Mouse (Mus musculus) intestine, postnatal 0 days (tissue): ENCODE results near the gene Tars2. TPM values are rescaled to one million over a fixed set of nuclear protein-coding genes. Genes with fewer than 3 reads are reported as not detected.

Experiments
- ATAC-seq: fragments of 200-750 bp; cut with Nextera tagmentation; 2 replicates; pipeline ENCODE4 v1.8.0; 2017; ENCODE audit warnings: mild to moderate bottlenecking, moderate TSS enrichment, moderate library complexity
- H3K27ac ChIP-seq: fragments of 300-500 bp; sonication (generic); 2 replicates; pipeline ENCODE4 v1.5.1; 2014; ENCODE audit warnings: mild to moderate bottlenecking, low read depth, low read length, moderate library complexity
- H3K27me3 ChIP-seq: fragments of 300-500 bp; sonication (generic); replicated peaks from 2 replicates; pipeline ENCODE4 v1.6.1; 2014; ENCODE audit warnings: low read length, mixed read lengths; ENCODE audit not compliant: control insufficient read depth, insufficient read depth
- H3K36me3 ChIP-seq: fragments of 300-500 bp; sonication (generic); 2 replicates; pipeline ENCODE4 v1.6.1; 2014; ENCODE audit warnings: mild to moderate bottlenecking, moderate library complexity; ENCODE audit not compliant: control insufficient read depth, insufficient read depth
- H3K4me1 ChIP-seq: fragments of 300-500 bp; sonication (generic); replicated peaks from 2 replicates; pipeline ENCODE4 v1.6.1; 2014; ENCODE audit warnings: antibody characterized with exemption, low read length, mixed read lengths; ENCODE audit not compliant: control insufficient read depth, insufficient read depth
- H3K4me2 ChIP-seq: fragments of 300-500 bp; sonication (generic); replicated peaks from 2 replicates; pipeline ENCODE4 v1.6.1; 2014; ENCODE audit warnings: low read depth, mild to moderate bottlenecking, moderate library complexity
- H3K4me3 ChIP-seq: fragments of 300-500 bp; sonication (generic); 2 replicates; pipeline ENCODE4 v1.5.1; 2014; ENCODE audit warnings: low read depth, low read length
- H3K9ac ChIP-seq: fragments of 300-500 bp; sonication (generic); 2 replicates; pipeline ENCODE4 v1.6.1; 2014; ENCODE audit warnings: mild to moderate bottlenecking, low read depth, low read length
- H3K9me3 ChIP-seq: fragments of 300-500 bp; sonication (generic); 2 replicates; pipeline ENCODE4 v1.6.1; 2016; ENCODE audit warnings: mixed run types; ENCODE audit not compliant: control insufficient read depth
- CTCF ChIP-seq: sonication (generic); IDR thresholded peaks from 2 replicates; pipeline ENCODE4 v1.5.1; 2016; ENCODE audit warnings: low read depth, mild to moderate bottlenecking, control low read depth, antibody characterized with exemption, moderate library complexity
- WGBS: fragments of 180-500 bp; shearing (Covaris S2); extraction: QIAGEN DNeasy Blood & Tissue Kit; methylation state at CpG from one replicate; pipeline ENCODE4 v1.1.7; 2014; 5-methylcytosine and 5-hydroxymethylcytosine counted together
- polyA plus RNA-seq: library from polyadenylated mRNA; unstranded; fragments of >200 nt; fragmentation: Nextera tagmentation; extraction: Ambion mirVana; gene quantifications from 2 replicates; pipeline ENCODE4 v1.2.1, GENCODE M21; 2015

Gene Tars2
- polyA plus RNA-seq, 1 experiment from 2014 or later = 14.9 TPM

DNA sequence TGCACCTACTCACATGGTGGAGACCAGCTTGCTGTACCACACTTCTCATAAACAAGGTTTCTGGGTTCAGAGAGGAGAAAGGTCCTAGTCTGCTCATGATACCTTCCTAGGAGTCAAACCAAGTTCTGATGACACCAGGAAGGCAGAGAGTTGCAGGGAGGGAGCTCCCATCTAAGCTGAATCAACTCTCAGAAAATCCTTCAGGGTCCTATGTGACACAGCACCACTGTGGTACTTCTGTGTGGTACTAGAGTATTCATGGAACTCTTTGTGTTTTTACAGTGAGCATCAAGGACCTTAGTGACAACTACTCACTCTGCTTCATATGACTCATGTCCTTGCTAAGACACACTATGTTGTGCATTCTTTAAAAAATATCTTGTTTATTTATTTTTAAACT, 650 bp upstream of the Tars2 start:
- H3K4me2 ChIP-seq = no peak overlapping the region
- no peaks in the 10 kb centered on the region for H3K9me3 ChIP-seq
- H3K4me1 ChIP-seq = no peaks in the 10 kb centered on the region
- no peak for TF ChIP-seq CTCF
- no peak overlapping the region for H3K9ac ChIP-seq
- no peak overlapping the region for H3K27ac ChIP-seq
- no peaks in the 10 kb centered on the region for H3K27me3 ChIP-seq
- no peak for ATAC-seq
- H3K36me3 ChIP-seq = peaks cover 21% of the 10 kb centered on the region
- no peak overlapping the region for H3K4me3 ChIP-seq

GRCm38 (mm10) chr3:95758467-95759218, 1.4 kb downstream of the Tars2 start:
- 37% methylated on average over 9 of the region's 9 CpGs for WGBS
- ATAC-seq = no peak

GRCm38 (mm10) chr3:95756808-95757207, 3.2 kb downstream of the Tars2 start:
- no peak for TF ChIP-seq CTCF
- H3K9ac ChIP-seq = no peak overlapping the region
- no peaks in the 10 kb centered on the region for H3K4me1 ChIP-seq
- peaks cover 13% of the 10 kb centered on the region for H3K36me3 ChIP-seq
- no peak overlapping the region for H3K27ac ChIP-seq
- 86% methylated on average over 2 of the region's 2 CpGs for WGBS
- H3K4me2 ChIP-seq = no peak overlapping the region
- ATAC-seq = no peak
- H3K9me3 ChIP-seq = no peaks in the 10 kb centered on the region
- H3K27me3 ChIP-seq = no peaks in the 10 kb centered on the region
- no peak overlapping the region for H3K4me3 ChIP-seq

More at GRCm38 (mm10) chr3:95758467-95759218, 1.4 kb downstream of the Tars2 start:
- Histone ChIP-seq H3K4me2 (no peak overlapping the region), H3K9ac (no peak overlapping the region), H3K4me3 (no peak overlapping the region), H3K36me3 (peaks cover 1% of the 10 kb centered on the region; the same call in 1 of the 2 replicates), H3K27ac (no peak overlapping the region), H3K27me3 (no peaks in the 10 kb centered on the region), H3K9me3 (no peaks in the 10 kb centered on the region), H3K4me1 (no peaks in the 10 kb centered on the region)
- no peak for TF ChIP-seq CTCF

- TF ChIP-seq CTCF = no peak
- WGBS = under 1% methylated on average over 30 of the region's 30 CpGs
- Histone ChIP-seq H3K9ac (peak overlapping the region; percentile 74), H3K27ac (peak overlapping the region; percentile 41; the same call in 1 of the 2 replicates), H3K4me3 (peak overlapping the region; percentile 87), H3K27me3 (no peaks in the 10 kb centered on the region), H3K4me2 (peak overlapping the region; percentile 73), H3K36me3 (peaks cover 34% of the 10 kb centered on the region), H3K9me3 (no peaks in the 10 kb centered on the region), H3K4me1 (no peaks in the 10 kb centered on the region)
- ATAC-seq = peak; percentile 97
Measured at GRCm38 (mm10) chr3:95754345-95755206, 5.4 kb downstream of the Tars2 start.

DNA sequence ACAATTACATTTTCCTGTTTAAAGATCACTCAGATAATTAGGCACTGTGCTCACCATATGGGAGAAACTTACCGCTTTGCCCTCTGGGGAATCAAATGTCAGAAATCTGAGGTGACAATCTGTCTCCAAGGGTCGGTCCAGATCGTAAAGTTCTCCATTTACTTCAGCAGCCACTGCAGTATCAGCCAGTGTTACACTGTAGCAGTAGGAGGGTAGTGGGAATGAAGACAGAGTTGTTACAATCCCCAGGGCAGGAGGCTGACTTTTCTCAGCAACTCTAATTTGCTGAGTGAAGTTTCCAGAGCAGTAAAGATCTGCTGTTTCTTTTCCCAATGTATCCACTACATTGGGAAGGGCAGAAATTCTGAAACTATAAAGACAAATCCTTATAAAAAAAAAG, 7.1 kb downstream of the Tars2 start:
- H3K9me3 ChIP-seq = no peaks in the 10 kb centered on the region
- no peaks in the 10 kb centered on the region for H3K27me3 ChIP-seq
- no peak for ATAC-seq
- H3K36me3 ChIP-seq = peaks cover 50% of the 10 kb centered on the region
- H3K27ac ChIP-seq = no peak overlapping the region
- no peak for TF ChIP-seq CTCF
- 81% methylated on average over 3 of the region's 3 CpGs for WGBS
- no peak overlapping the region for H3K9ac ChIP-seq
- no peak overlapping the region for H3K4me2 ChIP-seq
- H3K4me1 ChIP-seq = no peaks in the 10 kb centered on the region
- H3K4me3 ChIP-seq = no peak overlapping the region

GRCm38 (mm10) chr3:95740406-95740805, 19.6 kb downstream of the Tars2 start:
- H3K4me3 ChIP-seq = no peak overlapping the region
- H3K9ac ChIP-seq = no peak overlapping the region
- peaks cover 57% of the 10 kb centered on the region for H3K36me3 ChIP-seq
- TF ChIP-seq CTCF = no peak
- WGBS = 59% methylated on average over 8 of the region's 8 CpGs
- no peaks in the 10 kb centered on the region for H3K27me3 ChIP-seq
- H3K27ac ChIP-seq = no peak overlapping the region
- no peaks in the 10 kb centered on the region for H3K9me3 ChIP-seq
- H3K4me1 ChIP-seq = no peaks in the 10 kb centered on the region
- ATAC-seq = no peak
- no peak overlapping the region for H3K4me2 ChIP-seq
